Mouse (Mus musculus) CH12.LX (cell line): ENCODE data around the gene Cwc15.

Experiments used
- BHLHE40 ChIP-seq: IDR thresholded peaks from 2 replicates; pipeline ENCODE4 v1.6.1; 2011; ENCODE audit warnings: mild to moderate bottlenecking, low read depth, low read length, improper control_type of control experiment
- CTCF ChIP-seq, 2 experiments: IDR thresholded peaks in 1 of 2; conservative IDR thresholded peaks in 1 of 2; 2 replicates each; pipeline ENCODE4 v1.5.1; 2011 to 2012; ENCODE audit warnings: low read depth in 2 of 2, low read length in 2 of 2, improper control_type of control experiment in 1 of 2, inconsistent platforms in 1 of 2, mild to moderate bottlenecking in 1 of 2, moderate library complexity in 1 of 2
- ELF1 ChIP-seq: IDR thresholded peaks from 2 replicates; pipeline ENCODE4 v1.6.1; 2014; ENCODE audit warnings: low read depth, mild to moderate bottlenecking, inconsistent platforms, low read length, improper control_type of control experiment
- GABPA ChIP-seq: IDR thresholded peaks from 2 replicates; pipeline ENCODE4 v1.6.1; 2012; ENCODE audit warnings: low read depth, low read length, improper control_type of control experiment, inconsistent platforms; ENCODE audit not compliant: insufficient replicate concordance
- KAT2A ChIP-seq: IDR thresholded peaks from 2 replicates; pipeline ENCODE4 v1.6.1; 2012; ENCODE audit warnings: low read length, improper control_type of control experiment, inconsistent platforms; ENCODE audit not compliant: insufficient replicate concordance
- NRF1 ChIP-seq: IDR thresholded peaks from 2 replicates; pipeline ENCODE4 v1.6.1; 2014; ENCODE audit warnings: low read depth, mild to moderate bottlenecking, inconsistent platforms, low read length, improper control_type of control experiment, moderate library complexity
- POLR2A ChIP-seq: IDR thresholded peaks from 2 replicates; pipeline ENCODE4 v1.6.1; 2011; ENCODE audit warnings: low read depth, mild to moderate bottlenecking, improper control_type of control experiment, low read length
- TBP ChIP-seq: conservative IDR thresholded peaks from 2 replicates; pipeline ENCODE4 v1.6.1; 2011; ENCODE audit warnings: low read depth, low read length, improper control_type of control experiment
- TCF12 ChIP-seq: IDR thresholded peaks from 2 replicates; pipeline ENCODE4 v1.6.1; 2014; ENCODE audit warnings: low read depth, mild to moderate bottlenecking, inconsistent platforms, low read length, improper control_type of control experiment
- UBTF ChIP-seq: IDR thresholded peaks from 2 replicates; pipeline ENCODE4 v1.6.1; 2012; ENCODE audit warnings: low read depth, mild to moderate bottlenecking, inconsistent platforms, low read length, improper control_type of control experiment, moderate library complexity
- USF2 ChIP-seq: conservative IDR thresholded peaks from 2 replicates; pipeline ENCODE4 v1.6.1; 2011; ENCODE audit warnings: low read depth, low read length, improper control_type of control experiment
- ZMIZ1 ChIP-seq: IDR thresholded peaks from 2 replicates; pipeline ENCODE4 v1.6.1; 2012; ENCODE audit warnings: low read depth, mild to moderate bottlenecking, inconsistent platforms, low read length, improper control_type of control experiment

GRCm38 (mm10) chr9:14558332-14558731 lies 57.9 kb downstream of the Cwc15 start:
- TF ChIP-seq TCF12 (no peak), CTCF (conservative IDR thresholded peaks at IDR 0.05 in 1 of 2, IDR thresholded peaks at IDR 0.05 in 1 of 2; ENCODE audit: low read depth in 2 of 2, low read length in 2 of 2) (no peak), BHLHE40 (no peak), POLR2A (no peak), GABPA (no peak), NRF1 (no peak), ELF1 (no peak), UBTF (no peak), KAT2A (no peak), TBP (no peak), USF2 (no peak), ZMIZ1 (no peak)
